Mouse (Mus musculus): Measurements from ENCODE around the gene Lgals2.
A peak's percentile ranks its signal among the peaks of the same experiment; 100 is the strongest.

- no peak for TF ChIP-seq CEBPB (IDR thresholded peaks at IDR 0.05; ENCODE audit: low read depth)
- peak; percentile 60 for TF ChIP-seq MAX (IDR thresholded peaks at IDR 0.05)
- no peak for TF ChIP-seq CTCF (IDR thresholded peaks at IDR 0.05; ENCODE audit: control insufficient read depth, insufficient read depth, insufficient read length)
Measured at GRCm38 (mm10) chr15:78857009-78857408, 1.7 kb upstream of the Lgals2 start.
